Mouse (Mus musculus) spleen, adult 10 weeks (tissue): ENCODE measurements around the gene Kbtbd7. TPM values are rescaled to one million over a fixed set of nuclear protein-coding genes. Genes with fewer than 3 reads are reported as not detected.

Experiments used
- polyA plus RNA-seq: library from polyadenylated mRNA; stranded (reverse); fragments of 350-450 nt; fragmentation: Illumina TruSeq; extraction: RNeasy Lipid Tissue Mini Kit (QIAGEN cat#74804); gene quantifications from one replicate; pipeline ENCODE4 v1.2.3, GENCODE M21; 2015; ENCODE audit warnings: low replicate concordance; ENCODE audit not compliant: insufficient read depth

Gene Kbtbd7
- 18.1 TPM for polyA plus RNA-seq

GRCm38 (mm10) chr14:79425979-79426729 lies at the start of gene Kbtbd7:
Gene Kbtbd7, plus strand, starts transcription at chr14:79426511.

GRCm38 (mm10) chr14:79390265-79390926 lies 35.9 kb upstream of the Kbtbd7 start, which contains the start of gene Naa16:
Gene Naa16, minus strand, starts transcription at chr14:79390778.

GRCm38 (mm10) chr14:79397321-79398122 lies 28.8 kb upstream of the Kbtbd7 start, which contains the start of gene Mtrf1:
Gene Mtrf1, plus strand, starts transcription at chr14:79397772.

DNA sequence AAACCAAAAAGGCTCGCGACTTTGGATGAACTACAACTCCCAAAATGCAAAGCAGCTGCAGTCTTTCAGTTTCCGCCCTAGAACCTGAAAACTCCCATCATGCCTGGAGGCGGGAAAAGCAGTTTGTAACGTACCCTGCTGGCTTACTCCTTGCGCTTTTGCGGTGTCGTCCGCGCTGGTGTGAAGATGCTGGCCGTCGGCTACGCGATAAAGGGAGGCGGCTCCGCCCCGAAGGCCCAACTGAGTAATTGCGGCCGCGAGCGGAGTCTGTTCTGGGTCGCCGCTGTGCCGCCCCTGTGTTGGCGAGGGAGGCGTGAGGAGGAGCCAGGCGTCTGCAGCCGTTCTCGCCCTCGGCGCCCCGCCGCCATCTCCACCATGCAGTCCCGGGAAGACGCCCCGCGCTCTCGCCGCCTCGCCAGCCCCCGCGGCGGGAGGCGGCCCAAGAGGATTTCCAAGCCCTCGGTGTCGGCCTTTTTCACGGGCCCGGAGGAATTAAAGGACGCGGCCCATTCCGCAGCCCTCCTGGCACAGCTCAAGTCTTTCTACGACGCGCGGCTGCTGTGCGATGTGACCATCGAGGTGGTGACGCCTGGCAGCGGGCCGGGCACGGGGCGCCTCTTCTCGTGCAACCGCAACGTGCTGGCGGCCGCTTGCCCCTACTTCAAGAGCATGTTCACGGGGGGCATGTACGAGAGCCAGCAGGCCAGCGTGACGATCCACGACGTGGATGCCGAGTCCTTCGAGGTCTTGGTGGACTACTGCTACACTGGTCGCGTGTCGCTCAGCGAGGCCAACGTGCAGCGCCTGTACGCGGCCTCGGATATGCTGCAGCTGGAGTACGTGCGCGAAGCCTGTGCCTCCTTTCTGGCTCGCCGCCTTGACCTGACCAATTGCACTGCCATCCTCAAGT lies 25.6 kb downstream of the Kbtbd7 start, which contains the start of gene Kbtbd6:
TSS of gene Kbtbd6 (plus strand) at position 155 of the 910 bp plus-strand sequence.

Other genes starting within 250 kb of the Kbtbd7 start
- not detected for gene Zfp957, start 179.1 kb upstream of the Kbtbd7 start, polyA plus RNA-seq
- 11.3 TPM for gene Rgcc, start 124.9 kb upstream of the Kbtbd7 start, polyA plus RNA-seq
- 50.5 TPM for gene Naa16, start 35.7 kb upstream of the Kbtbd7 start, polyA plus RNA-seq
- 6.1 TPM for gene Mtrf1, start 28.7 kb upstream of the Kbtbd7 start, polyA plus RNA-seq
- 1.0 TPM for gene Kbtbd6, start 25.3 kb downstream of the Kbtbd7 start, polyA plus RNA-seq
- 162 TPM for gene Elf1, start 54.7 kb downstream of the Kbtbd7 start, polyA plus RNA-seq
- gene Wbp4, start 55.0 kb downstream of the Kbtbd7 start, polyA plus RNA-seq = 46.4 TPM
- gene Sugt1, start 161.2 kb downstream of the Kbtbd7 start, polyA plus RNA-seq = 150 TPM
- gene Cnmd, start 235.7 kb downstream of the Kbtbd7 start, polyA plus RNA-seq = not detected